Mouse (Mus musculus) CH12.LX (cell line): ENCODE data around the gene Ndst2. TPM values are rescaled to one million over a fixed set of nuclear protein-coding genes. Genes with fewer than 3 reads are reported as not detected.

Experiments
- DNase-seq: peaks from one replicate; pipeline ENCODE4 v3.0.0-alpha.2; 2013; ENCODE audit errors: extremely low read depth
- H3K27ac ChIP-seq: 2 replicates; pipeline ENCODE4 v1.5.1; 2012; ENCODE audit warnings: low read depth, mild to moderate bottlenecking, control low read depth, moderate library complexity; ENCODE audit not compliant: insufficient read depth
- H3K27me3 ChIP-seq: replicated peaks from 2 replicates; pipeline ENCODE3; 2012; ENCODE audit warnings: inconsistent platforms
- H3K36me3 ChIP-seq, 2 experiments: replicated peaks in 1 of 2; 2 replicates each; pipeline versions ENCODE3 to v1.6.1; 2012; ENCODE audit warnings: inconsistent platforms in 1 of 2, low read length in 1 of 2, mild to moderate bottlenecking in 1 of 2, mixed read lengths in 1 of 2, moderate library complexity in 1 of 2; ENCODE audit not compliant: control insufficient read depth in 1 of 2, insufficient read depth in 1 of 2
- H3K4me1 ChIP-seq, 2 experiments: 2 replicates each; pipeline ENCODE4 v1.6.1; 2012; ENCODE audit warnings: inconsistent platforms in 1 of 2, moderate library complexity in 1 of 2; ENCODE audit not compliant: insufficient read depth in 2 of 2, control insufficient read depth in 1 of 2
- H3K4me2 ChIP-seq: 2 replicates; pipeline ENCODE4 v1.6.1; 2012; ENCODE audit warnings: low read depth, mild to moderate bottlenecking, control low read depth; ENCODE audit not compliant: poor library complexity, insufficient read depth, severe bottlenecking
- H3K4me3 ChIP-seq, 3 experiments: fragments of 150-350 bp in 1 of 3; sonication (generic) in 1 of 3; replicated peaks in 1 of 3; 2 replicates each; pipeline versions ENCODE3 to v1.5.1; 2011 to 2012; ENCODE audit warnings: low read depth in 2 of 3, low read length in 2 of 3, mild to moderate bottlenecking in 2 of 3, moderate library complexity in 2 of 3, control low read depth in 1 of 3, improper control_type of control experiment in 1 of 3, inconsistent platforms in 1 of 3, mixed read lengths in 1 of 3; ENCODE audit not compliant: poor library complexity in 1 of 3
- H3K79me2 ChIP-seq: replicated peaks from 2 replicates; pipeline ENCODE4 v1.6.1; 2012; ENCODE audit warnings: mild to moderate bottlenecking, moderate library complexity; ENCODE audit not compliant: control insufficient read depth, poor library complexity, insufficient read depth, severe bottlenecking; ENCODE audit errors: extremely low read depth
- H3K9ac ChIP-seq: 2 replicates; pipeline ENCODE4 v1.6.1; 2012; ENCODE audit warnings: low read depth, mild to moderate bottlenecking, control low read depth, moderate library complexity; ENCODE audit not compliant: insufficient read depth
- H3K9me3 ChIP-seq: replicated peaks from 2 replicates; pipeline ENCODE3; 2012; ENCODE audit warnings: low read length, inconsistent platforms, mixed read lengths
- BHLHE40 ChIP-seq: IDR thresholded peaks from 2 replicates; pipeline ENCODE4 v1.6.1; 2011; ENCODE audit warnings: mild to moderate bottlenecking, low read depth, low read length, improper control_type of control experiment
- CHD2 ChIP-seq: IDR thresholded peaks from 2 replicates; pipeline ENCODE4 v1.6.1; 2011; ENCODE audit warnings: low read length, improper control_type of control experiment
- ELF1 ChIP-seq: IDR thresholded peaks from 2 replicates; pipeline ENCODE4 v1.6.1; 2014; ENCODE audit warnings: low read depth, mild to moderate bottlenecking, inconsistent platforms, low read length, improper control_type of control experiment
- ETS1 ChIP-seq: conservative IDR thresholded peaks from 2 replicates; pipeline ENCODE4 v1.6.1; 2012; ENCODE audit warnings: low read depth, mild to moderate bottlenecking, inconsistent platforms, low read length, improper control_type of control experiment, moderate library complexity
- GABPA ChIP-seq: IDR thresholded peaks from 2 replicates; pipeline ENCODE4 v1.6.1; 2012; ENCODE audit warnings: low read depth, low read length, improper control_type of control experiment, inconsistent platforms; ENCODE audit not compliant: insufficient replicate concordance
- HCFC1 ChIP-seq: IDR thresholded peaks from 2 replicates; pipeline ENCODE4 v1.6.1; 2012; ENCODE audit warnings: low read depth, mild to moderate bottlenecking, inconsistent platforms, low read length, improper control_type of control experiment
- IRF4 ChIP-seq: IDR thresholded peaks from 2 replicates; pipeline ENCODE4 v1.6.1; 2014; ENCODE audit warnings: low read depth, mild to moderate bottlenecking, inconsistent platforms, low read length, improper control_type of control experiment
- JUN ChIP-seq: IDR thresholded peaks from 2 replicates; pipeline ENCODE4 v1.6.1; 2011; ENCODE audit warnings: low read depth, mild to moderate bottlenecking, low read length, improper control_type of control experiment, moderate library complexity; ENCODE audit not compliant: insufficient read depth
- MAFK ChIP-seq: IDR thresholded peaks from 2 replicates; pipeline ENCODE4 v1.6.1; 2011; ENCODE audit warnings: low read length, improper control_type of control experiment; ENCODE audit not compliant: insufficient replicate concordance
- MAX ChIP-seq: IDR thresholded peaks from 2 replicates; pipeline ENCODE4 v1.6.1; 2011; ENCODE audit warnings: low read length, improper control_type of control experiment
- MEF2A ChIP-seq: IDR thresholded peaks from 2 replicates; pipeline ENCODE4 v1.6.1; 2014; ENCODE audit warnings: low read depth, mild to moderate bottlenecking, inconsistent platforms, low read length, improper control_type of control experiment, borderline replicate concordance
- MXI1 ChIP-seq: IDR thresholded peaks from 2 replicates; pipeline ENCODE4 v1.6.1; 2011; ENCODE audit warnings: mild to moderate bottlenecking, low read depth, low read length, improper control_type of control experiment
- NELFE ChIP-seq: IDR thresholded peaks from 2 replicates; pipeline ENCODE4 v1.6.1; 2011; ENCODE audit warnings: low read depth, low read length, improper control_type of control experiment
- PAX5 ChIP-seq: IDR thresholded peaks from 2 replicates; pipeline ENCODE4 v1.6.1; 2012; ENCODE audit warnings: low read length, inconsistent platforms, mixed read lengths
- POLR2A ChIP-seq: IDR thresholded peaks from 2 replicates; pipeline ENCODE4 v1.6.1; 2011; ENCODE audit warnings: low read depth, mild to moderate bottlenecking, improper control_type of control experiment, low read length
- RAD21 ChIP-seq: IDR thresholded peaks from 2 replicates; pipeline ENCODE4 v1.6.1; 2011; ENCODE audit warnings: low read depth, mild to moderate bottlenecking, low read length, improper control_type of control experiment, moderate library complexity
- RCOR1 ChIP-seq: conservative IDR thresholded peaks from 2 replicates; pipeline ENCODE4 v1.6.1; 2012; ENCODE audit warnings: low read depth, mild to moderate bottlenecking, inconsistent platforms, low read length, improper control_type of control experiment
- SIN3A ChIP-seq: IDR thresholded peaks from 2 replicates; pipeline ENCODE4 v1.6.1; 2012; ENCODE audit warnings: low read length, improper control_type of control experiment, inconsistent platforms
- TCF12 ChIP-seq: IDR thresholded peaks from 2 replicates; pipeline ENCODE4 v1.6.1; 2014; ENCODE audit warnings: low read depth, mild to moderate bottlenecking, inconsistent platforms, low read length, improper control_type of control experiment
- UBTF ChIP-seq: IDR thresholded peaks from 2 replicates; pipeline ENCODE4 v1.6.1; 2012; ENCODE audit warnings: low read depth, mild to moderate bottlenecking, inconsistent platforms, low read length, improper control_type of control experiment, moderate library complexity
- ZC3H11A ChIP-seq: IDR thresholded peaks from 2 replicates; pipeline ENCODE4 v1.6.1; 2012; ENCODE audit warnings: low read depth, mild to moderate bottlenecking, inconsistent platforms, low read length, improper control_type of control experiment
- ZKSCAN1 ChIP-seq: IDR thresholded peaks from 2 replicates; pipeline ENCODE4 v1.6.1; 2012; ENCODE audit warnings: low read depth, inconsistent platforms, low read length, improper control_type of control experiment, borderline replicate concordance
- ZMIZ1 ChIP-seq: IDR thresholded peaks from 2 replicates; pipeline ENCODE4 v1.6.1; 2012; ENCODE audit warnings: low read depth, mild to moderate bottlenecking, inconsistent platforms, low read length, improper control_type of control experiment
- ZNF384 ChIP-seq: IDR thresholded peaks from 2 replicates; pipeline ENCODE4 v1.6.1; 2012; ENCODE audit warnings: low read depth, low read length, improper control_type of control experiment, inconsistent platforms
- dilution Hi-C: fragments of 300-500 bp; cut with MboI; formaldehyde crosslinking; loops from 2 replicates; pipeline ENCODE4 v1.14.3; 2020; ENCODE audit warnings: low sequenced_read_pairs; ENCODE audit not compliant: extremely low pct_unique_long_range_greater_than_20kb, extremely low pct_ligation_motif_present
- in situ Hi-C: fragments of 300-500 bp; cut with MboI; formaldehyde crosslinking; loops from 3 replicates; pipeline ENCODE4 v1.14.3; 2019; ENCODE audit warnings: low sequenced_read_pairs, low pct_ligation_motif_present, low pct_unique_long_range_greater_than_20kb, mixed read lengths
- polyA plus RNA-seq: library from polyadenylated mRNA; unstranded; fragments of >175 nt; gene quantifications from 2 replicates; pipeline ENCODE4 v1.2.1, GENCODE M21; 2012; ENCODE audit warnings: low read depth; ENCODE audit not compliant: insufficient read length
- total RNA-seq, 2 experiments: library from RNA; depleted of rRNA; stranded (reverse); fragments of 300-350 nt in 1 of 2; fragments of >200 nt in 1 of 2; gene quantifications; 2 replicates each; pipeline ENCODE4 v1.2.3; 2012 to 2014

Gene Ndst2
- total and polyA plus RNA-seq, 3 experiments, result 11.4 to 18.0 (median 17.8) TPM

DNA sequence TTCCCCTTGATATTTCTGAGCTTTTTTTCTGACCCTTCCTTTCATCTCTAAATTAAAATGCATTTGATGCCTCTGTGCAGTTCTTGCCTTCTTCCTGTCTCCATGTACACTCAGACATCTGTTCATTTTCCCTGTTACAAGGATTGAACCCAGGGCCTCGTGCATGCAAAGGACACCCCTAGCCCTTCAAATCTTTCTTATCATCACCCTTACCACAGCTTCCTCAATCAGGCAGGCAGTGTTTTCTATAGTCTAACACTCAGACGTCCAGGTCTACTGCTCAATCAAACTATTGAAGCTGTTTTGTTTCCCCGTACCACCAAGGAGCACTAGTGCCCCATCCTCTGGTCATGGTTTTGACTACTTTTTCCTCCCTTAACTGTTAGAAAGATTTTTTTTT, 19.4 kb upstream of the Ndst2 start:
- in situ Hi-C loops, result no loop called here
- Histone ChIP-seq H3K4me3 (no peak overlapping the region), H3K27me3 (no peaks in the 10 kb centered on the region), H3K79me2 (no peaks in the 10 kb centered on the region), H3K36me3 (peaks cover 26 to 73% of the 10 kb centered on the region in 2 experiments), H3K27ac (no peak overlapping the region), H3K4me1 (no peaks in the 10 kb centered on the region), H3K9ac (no peak overlapping the region), H3K9me3 (no peaks in the 10 kb centered on the region), H3K4me2 (no peak overlapping the region)
- dilution Hi-C loops, result no loop called here
- no peak for DNase-seq
- TF ChIP-seq MAX, result no peak
- no peak for TF ChIP-seq RAD21
- TF ChIP-seq JUN, result no peak
- TF ChIP-seq ZC3H11A, result no peak
- TF ChIP-seq NELFE, result no peak
- TF ChIP-seq TCF12, result no peak
- TF ChIP-seq PAX5, result no peak
- no peak for TF ChIP-seq GABPA
- no peak for TF ChIP-seq ZNF384
- TF ChIP-seq MXI1, result no peak
- TF ChIP-seq ELF1, result no peak
- no peak for TF ChIP-seq ETS1

GRCm38 (mm10) chr14:20750503-20750902, 16.1 kb upstream of the Ndst2 start:
- Histone ChIP-seq H3K27me3 (no peaks in the 10 kb centered on the region), H3K27ac (no peak overlapping the region), H3K4me3 (no peak overlapping the region), H3K4me1 (no peaks in the 10 kb centered on the region), H3K36me3 (peaks cover 12 to 73% of the 10 kb centered on the region in 2 experiments), H3K9ac (no peak overlapping the region), H3K9me3 (no peaks in the 10 kb centered on the region), H3K4me2 (no peak overlapping the region), H3K79me2 (no peaks in the 10 kb centered on the region)
- dilution Hi-C loops (no loop called here), in situ Hi-C loops (no loop called here)
- no peak for TF ChIP-seq ZC3H11A
- TF ChIP-seq JUN, result no peak
- TF ChIP-seq ETS1, result no peak
- TF ChIP-seq HCFC1, result no peak
- TF ChIP-seq UBTF, result no peak
- no peak for TF ChIP-seq RCOR1
- no peak for TF ChIP-seq CHD2
- no peak for TF ChIP-seq ZKSCAN1
- no peak for TF ChIP-seq ZMIZ1
- TF ChIP-seq BHLHE40, result no peak
- TF ChIP-seq IRF4, result no peak
- no peak for TF ChIP-seq MAFK
- TF ChIP-seq MEF2A, result no peak
- no peak for TF ChIP-seq SIN3A
- TF ChIP-seq PAX5, result no peak
- no peak for TF ChIP-seq POLR2A
- DNase-seq, result no peak
